Mouse (Mus musculus): ENCODE data around the gene Stoml3. TPM values are rescaled to one million over a fixed set of nuclear protein-coding genes. Genes with fewer than 3 reads are reported as not detected.

The Stoml3 gene
- polyA plus RNA-seq, 1 experiment = 0.38 TPM

GRCm38 (mm10) chr3:53478419-53479046 lies 9.9 kb upstream of the Stoml3 start:
- DNase-seq (ENCODE audit: low read depth) = no peak

GRCm38 (mm10) chr3:53483414-53484059 lies 4.9 kb upstream of the Stoml3 start:
- no peak for DNase-seq (ENCODE audit: low read depth)

- no peak for DNase-seq (ENCODE audit: low read depth)
Observed at GRCm38 (mm10) chr3:53486561-53486960, 1.9 kb upstream of the Stoml3 start.

GRCm38 (mm10) chr3:53486996-53487576 lies 1.4 kb upstream of the Stoml3 start:
- no peak for DNase-seq (ENCODE audit: low read depth)

GRCm38 (mm10) chr3:53498351-53498905 lies 10.0 kb downstream of the Stoml3 start:
- no peak for DNase-seq (ENCODE audit: low read depth)

- no peak for DNase-seq (ENCODE audit: low read depth)
Observed at GRCm38 (mm10) chr3:53502428-53502827, 14.0 kb downstream of the Stoml3 start.

- no peak for DNase-seq (ENCODE audit: low read depth)
Observed at GRCm38 (mm10) chr3:53513096-53513495, 24.6 kb downstream of the Stoml3 start.

GRCm38 (mm10) chr3:53514221-53515065 lies 26.0 kb downstream of the Stoml3 start:
- no peak for DNase-seq (ENCODE audit: low read depth)

- no peak for DNase-seq (ENCODE audit: low read depth)
Observed at GRCm38 (mm10) chr3:53522794-53523193, 34.3 kb downstream of the Stoml3 start.

- peak; percentile 13 for DNase-seq (ENCODE audit: low read depth)
Observed at GRCm38 (mm10) chr3:53525737-53526136, 37.3 kb downstream of the Stoml3 start.

- DNase-seq (ENCODE audit: low read depth) = no peak
Observed at GRCm38 (mm10) chr3:53530305-53530704, 41.9 kb downstream of the Stoml3 start.

GRCm38 (mm10) chr3:53532091-53532490 lies 43.6 kb downstream of the Stoml3 start:
- no peak for DNase-seq (ENCODE audit: low read depth)

- DNase-seq (ENCODE audit: low read depth) = no peak
Observed at GRCm38 (mm10) chr3:53552691-53553090, 64.2 kb downstream of the Stoml3 start.

- no peak for DNase-seq (ENCODE audit: low read depth)
Observed at GRCm38 (mm10) chr3:53555031-53555952, 66.8 kb downstream of the Stoml3 start.

GRCm38 (mm10) chr3:53557388-53558214 lies 69.1 kb downstream of the Stoml3 start:
- no peak for DNase-seq (ENCODE audit: low read depth)

Other genes with a start within 250 kb of the Stoml3 start
- 10.5 and 10.7 TPM in 2 replicates for gene Nhlrc3, start 25.3 kb upstream of the Stoml3 start, polyA plus RNA-seq (2012; rRNA removed)
- 6.7 and 13.5 TPM in 2 replicates for gene Proser1, start 25.0 kb upstream of the Stoml3 start, polyA plus RNA-seq (2012; rRNA removed)
- 3.0 and 3.3 TPM in 2 replicates for gene Frem2, start 168.7 kb downstream of the Stoml3 start, polyA plus RNA-seq (2012; rRNA removed)

All from gonadal fat pad, adult 2 months (tissue).